Mouse (Mus musculus): ENCODE data around the gene Atad5. TPM values are rescaled to one million over a fixed set of nuclear protein-coding genes. Genes with fewer than 3 reads are reported as not detected.
"Not testable (repeated sequence)": the region's sequence is repeated elsewhere in the genome, so short reads cannot be mapped to it uniquely, and the experiment has no call there.

Atad5 gene
- polyA plus RNA-seq, 1 experiment: not detected

DNA sequence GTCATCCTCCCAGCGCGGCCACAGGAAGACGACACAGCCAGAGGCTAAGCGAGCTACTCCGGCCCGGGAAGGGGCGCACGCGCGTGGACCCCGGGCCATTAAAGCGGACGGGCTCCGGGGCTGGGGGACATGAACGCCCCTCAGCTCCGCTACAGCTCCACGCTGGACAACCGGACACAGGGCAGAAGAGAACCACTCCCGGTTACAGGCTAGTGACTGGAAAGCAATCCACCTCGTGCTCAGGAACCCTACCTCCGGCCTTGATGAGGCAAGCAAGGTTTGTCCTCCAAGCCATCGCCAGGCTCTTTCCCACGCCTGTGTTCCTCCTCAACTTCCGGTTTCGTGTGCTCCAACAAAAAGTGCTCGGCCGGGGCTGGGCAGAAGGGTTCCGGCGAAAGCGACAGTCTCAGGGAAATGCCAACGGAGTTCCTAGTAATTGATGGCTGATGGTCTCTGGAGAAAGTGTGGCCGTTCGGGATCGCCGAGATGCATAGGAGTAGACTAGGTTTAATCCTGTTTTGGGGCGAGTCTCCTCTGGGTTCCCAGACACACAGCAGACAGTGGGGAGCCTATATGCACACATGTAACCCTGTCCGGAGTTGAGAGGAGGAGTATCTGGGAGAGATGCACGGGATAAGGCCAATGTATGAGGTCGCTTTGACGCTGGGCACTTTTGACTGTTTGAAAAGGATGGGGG lies 52.8 kb downstream of the Atad5 start, which contains the start of gene Tefm:
Gene Tefm, minus strand, starts transcription at position 351 of the 697 bp plus-strand sequence.
- Histone ChIP-seq H3K4me3 (ENCODE audit: insufficient read depth, low read depth, low read length) (peak within 1 kb of the TSS; percentile 60), H3K27ac (ENCODE audit: insufficient read depth, low read depth, low read length) (peak within 1 kb of the TSS; percentile 32), H3K4me1 (ENCODE audit: control insufficient read depth, insufficient read depth, low read length) (peaks cover 4% of the 10 kb centered on the region; the same call in 1 of the 2 replicates)
- TF ChIP-seq CTCF (IDR thresholded peaks at IDR 0.05; ENCODE audit: insufficient read depth, low read depth, low read length) (no peak), POLR2A (IDR thresholded peaks at IDR 0.05; ENCODE audit: insufficient read depth, low read depth, low read length) (peak; percentile 81)
- WGBS: under 1% methylated on average over 40 of the region's 40 CpGs

GRCm38 (mm10) chr11:80142872-80143271 lies 53.7 kb downstream of the Atad5 start:
- TF ChIP-seq CTCF (IDR thresholded peaks at IDR 0.05; ENCODE audit: insufficient read depth, low read depth, low read length) (no peak), POLR2A (IDR thresholded peaks at IDR 0.05; ENCODE audit: insufficient read depth, low read depth, low read length) (no peak)
- H3K27ac ChIP-seq (ENCODE audit: insufficient read depth, low read depth, low read length): no peak overlapping the region
- peaks cover 4% of the 10 kb centered on the region; the same call in 1 of the 2 replicates for H3K4me1 ChIP-seq (ENCODE audit: control insufficient read depth, insufficient read depth, low read length)
- WGBS: 42% methylated on average over 8 of the region's 8 CpGs
- peak overlapping the region; percentile 17 for H3K4me3 ChIP-seq (ENCODE audit: insufficient read depth, low read depth, low read length)

GRCm38 (mm10) chr11:80145787-80146275 lies 56.6 kb downstream of the Atad5 start:
- 66% methylated on average over 10 of the region's 10 CpGs for WGBS
- Histone ChIP-seq H3K27ac (ENCODE audit: insufficient read depth, low read depth, low read length) (no peak overlapping the region), H3K4me3 (ENCODE audit: insufficient read depth, low read depth, low read length) (no peak overlapping the region), H3K4me1 (ENCODE audit: control insufficient read depth, insufficient read depth, low read length) (peaks cover 4% of the 10 kb centered on the region; the same call in 1 of the 2 replicates)
- TF ChIP-seq CTCF (IDR thresholded peaks at IDR 0.05; ENCODE audit: insufficient read depth, low read depth, low read length) (no peak), POLR2A (IDR thresholded peaks at IDR 0.05; ENCODE audit: insufficient read depth, low read depth, low read length) (no peak)

GRCm38 (mm10) chr11:80147748-80148147 lies 58.5 kb downstream of the Atad5 start:
- no peak for TF ChIP-seq CTCF (IDR thresholded peaks at IDR 0.05; ENCODE audit: insufficient read depth, low read depth, low read length)
- no peak for TF ChIP-seq POLR2A (IDR thresholded peaks at IDR 0.05; ENCODE audit: insufficient read depth, low read depth, low read length)
- 69% methylated on average over 6 of the region's 6 CpGs for WGBS
- no peak overlapping the region for H3K4me3 ChIP-seq (ENCODE audit: insufficient read depth, low read depth, low read length)
- no peak overlapping the region for H3K27ac ChIP-seq (ENCODE audit: insufficient read depth, low read depth, low read length)
- H3K4me1 ChIP-seq (ENCODE audit: control insufficient read depth, insufficient read depth, low read length): peaks cover 2% of the 10 kb centered on the region; the same call in 1 of the 2 replicates

- Histone ChIP-seq H3K4me1 (ENCODE audit: control insufficient read depth, insufficient read depth, low read length) (no peaks in the 10 kb centered on the region), H3K27ac (ENCODE audit: insufficient read depth, low read depth, low read length) (no peak overlapping the region), H3K4me3 (ENCODE audit: insufficient read depth, low read depth, low read length) (no peak overlapping the region)
- TF ChIP-seq CTCF (IDR thresholded peaks at IDR 0.05; ENCODE audit: insufficient read depth, low read depth, low read length): no peak
- TF ChIP-seq POLR2A (IDR thresholded peaks at IDR 0.05; ENCODE audit: insufficient read depth, low read depth, low read length): no peak
- WGBS: 62% methylated on average over 1 of the region's 1 CpGs
Measured at GRCm38 (mm10) chr11:80148313-80148712, 59.1 kb downstream of the Atad5 start.

DNA sequence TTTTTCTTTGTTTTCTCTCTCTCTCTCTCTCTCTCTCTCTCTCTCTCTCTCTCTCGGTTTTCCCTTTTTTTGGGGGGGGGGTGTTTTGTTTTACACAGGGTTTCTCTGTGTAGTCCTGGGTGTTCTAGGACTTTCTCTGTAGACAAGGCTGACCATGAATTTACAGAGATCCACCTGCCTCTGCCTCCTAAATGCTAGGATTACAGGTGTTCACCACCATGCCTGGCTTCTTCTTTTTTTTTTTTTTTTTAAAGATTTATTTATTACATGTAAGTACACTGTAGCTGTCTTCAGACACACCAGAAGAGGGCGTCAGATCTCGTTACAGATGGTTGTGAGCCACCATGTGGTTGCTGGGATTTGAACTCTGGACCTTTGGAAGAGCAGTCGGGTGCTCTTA lies 59.8 kb downstream of the Atad5 start:
- not testable (repeated sequence) for H3K27ac ChIP-seq (ENCODE audit: insufficient read depth, low read depth, low read length); H3K4me1 ChIP-seq (ENCODE audit: control insufficient read depth, insufficient read depth, low read length); H3K4me3 ChIP-seq (ENCODE audit: insufficient read depth, low read depth, low read length)
- WGBS: 29% methylated on average over 1 of the region's 4 CpGs

GRCm38 (mm10) chr11:80149412-80150023 lies 60.3 kb downstream of the Atad5 start:
- no peak overlapping the region for H3K27ac ChIP-seq (ENCODE audit: insufficient read depth, low read depth, low read length)
- 86% methylated on average over 8 of the region's 8 CpGs for WGBS
- peaks cover 8% of the 10 kb centered on the region; the same call in 1 of the 2 replicates for H3K4me1 ChIP-seq (ENCODE audit: control insufficient read depth, insufficient read depth, low read length)
- TF ChIP-seq POLR2A (IDR thresholded peaks at IDR 0.05; ENCODE audit: insufficient read depth, low read depth, low read length) (no peak), CTCF (IDR thresholded peaks at IDR 0.05; ENCODE audit: insufficient read depth, low read depth, low read length) (no peak)
- H3K4me3 ChIP-seq (ENCODE audit: insufficient read depth, low read depth, low read length): no peak overlapping the region

- no peak for TF ChIP-seq POLR2A (IDR thresholded peaks at IDR 0.05; ENCODE audit: insufficient read depth, low read depth, low read length)
- no peak for TF ChIP-seq CTCF (IDR thresholded peaks at IDR 0.05; ENCODE audit: insufficient read depth, low read depth, low read length)
- peaks cover 8% of the 10 kb centered on the region; the same call in 1 of the 2 replicates for H3K4me1 ChIP-seq (ENCODE audit: control insufficient read depth, insufficient read depth, low read length)
- no peak overlapping the region for H3K4me3 ChIP-seq (ENCODE audit: insufficient read depth, low read depth, low read length)
- no peak overlapping the region for H3K27ac ChIP-seq (ENCODE audit: insufficient read depth, low read depth, low read length)
- WGBS: 68% methylated on average over 5 of the region's 5 CpGs
Measured at GRCm38 (mm10) chr11:80150566-80150965, 61.4 kb downstream of the Atad5 start.

GRCm38 (mm10) chr11:80151541-80151940 lies 62.3 kb downstream of the Atad5 start:
- Histone ChIP-seq H3K4me1 (ENCODE audit: control insufficient read depth, insufficient read depth, low read length) (peaks cover 8% of the 10 kb centered on the region; the same call in 1 of the 2 replicates), H3K27ac (ENCODE audit: insufficient read depth, low read depth, low read length) (no peak overlapping the region), H3K4me3 (ENCODE audit: insufficient read depth, low read depth, low read length) (no peak overlapping the region)
- TF ChIP-seq POLR2A (IDR thresholded peaks at IDR 0.05; ENCODE audit: insufficient read depth, low read depth, low read length) (no peak), CTCF (IDR thresholded peaks at IDR 0.05; ENCODE audit: insufficient read depth, low read depth, low read length) (no peak)
- 53% methylated on average over 2 of the region's 2 CpGs for WGBS

Measured in olfactory bulb, adult 2 months (tissue).